ENCODE assay signal across 8 mouse cellular contexts in genomic region chr17:26415355-26415865, GRCm38 (mm10). TPM values are rescaled to one million over a fixed set of nuclear protein-coding genes. Genes with fewer than 3 reads are reported as not detected.
DNase-seq lines count a peak whose midpoint lies in the region; ATAC-seq and TF ChIP-seq lines count a peak whose summit lies in the region.

No protein-coding gene starts in this region.

- H3K9me3 ChIP-seq in forebrain, embryonic 11.5 days (ENCODE audit: control insufficient read depth, low read length): no peaks in the 10 kb centered on the region

- peaks cover 18% of the 10 kb centered on the region for H3K27me3 ChIP-seq in forebrain, embryonic 11.5 days (ENCODE audit: control insufficient read depth, insufficient read depth, low read length)

- H3K4me3 ChIP-seq in layer of hippocampus, adult 2 months: peak overlapping the region; percentile 94
- H3K4me3 ChIP-seq in forebrain, embryonic 11.5 days (ENCODE audit: low read depth, low read length): peak overlapping the region; percentile 70

- peaks cover 3% of the 10 kb centered on the region; the same call in 1 of the 2 replicates for H3K4me1 ChIP-seq in forebrain, embryonic 11.5 days (replicated peaks; ENCODE audit: control insufficient read depth, insufficient read depth, low read length)

- 3% methylated on average over 27 of the region's 27 CpGs for WGBS in forebrain, embryonic 11.5 days

- no peaks in the 10 kb centered on the region for H3K36me3 ChIP-seq in forebrain, embryonic 11.5 days (ENCODE audit: control insufficient read depth, insufficient read depth, low read length)

- H3K9ac ChIP-seq in forebrain, embryonic 11.5 days (ENCODE audit: low read length): peak overlapping the region; percentile 72

- DNase-seq in layer of hippocampus, adult 2 months (ENCODE audit: low spot score in 2 of 2): no peak
- no peak for DNase-seq in layer of hippocampus, adult 9-11 months
- DNase-seq in Muller cell, postnatal 12 days (ENCODE audit: inconsistent ontology term): peak; percentile 44
- no peak for DNase-seq in forebrain, embryonic 11.5 days (ENCODE audit: low spot score)
- peak; percentile 48 for DNase-seq in kidney, postnatal 10 days
- peak; percentile 36 for DNase-seq in naive thymus-derived CD4-positive, alpha-beta T cell, adult 2 months (ENCODE audit: low read depth)
- no peak for DNase-seq in ovary, postnatal 36 days (ENCODE audit: low spot score)
- DNase-seq in layer of hippocampus, adult 8-10 months (ENCODE audit: low spot score in 2 of 2): no peak

- H3K27ac ChIP-seq in layer of hippocampus, adult 2 months: peak overlapping the region; percentile 97
- no peak overlapping the region for H3K27ac ChIP-seq in forebrain, embryonic 11.5 days (ENCODE audit: low read depth, low read length)

- H3K4me2 ChIP-seq in forebrain, embryonic 11.5 days (ENCODE audit: low read depth, low read length, severe bottlenecking): peak overlapping the region; percentile 99

- TF ChIP-seq CTCF in layer of hippocampus, adult 2 months (conservative IDR thresholded peaks at IDR 0.05): no peak; the same call in 1 of the 2 replicates

- ATAC-seq in forebrain, embryonic 11.5 days (replicated peaks; ENCODE audit: low FRiP score): no peak; the same call in 1 of the 2 replicates

RNA-seq across cellular contexts. Expression of gene Neurl1b, which starts 0.8 kb away (rescaled TPM):
- total RNA-seq in layer of hippocampus, adult 2 months (2021): 10 to 100 TPM; 68.8 to 75.0 TPM
- 0.35 and 0.45 TPM in 2 replicates for polyA plus RNA-seq in forebrain, embryonic 11.5 days (2014; fragmentation: Nextera tagmentation; extraction: Ambion mirVana)
- 10 to 100 TPM; 61.3 to 87.0 (median 69.3) TPM for total RNA-seq in layer of hippocampus, adult 8-10 months (2022)

Comparison
In these comparisons a context has a peak if more than half of its experiments do, and no peak if none do; other contexts are left out.
1. DNase-seq: peak in Muller cell, postnatal 12 days (single experiment), kidney, postnatal 10 days (single experiment) and naive thymus-derived CD4-positive, alpha-beta T cell, adult 2 months (single experiment); none in layer of hippocampus, adult 2 months (0 of 2), layer of hippocampus, adult 9-11 months (single experiment), forebrain, embryonic 11.5 days (single experiment), ovary, postnatal 36 days (single experiment) and layer of hippocampus, adult 8-10 months (0 of 2).